Mouse (Mus musculus): ENCODE measurements around the gene Hand1.

DNA sequence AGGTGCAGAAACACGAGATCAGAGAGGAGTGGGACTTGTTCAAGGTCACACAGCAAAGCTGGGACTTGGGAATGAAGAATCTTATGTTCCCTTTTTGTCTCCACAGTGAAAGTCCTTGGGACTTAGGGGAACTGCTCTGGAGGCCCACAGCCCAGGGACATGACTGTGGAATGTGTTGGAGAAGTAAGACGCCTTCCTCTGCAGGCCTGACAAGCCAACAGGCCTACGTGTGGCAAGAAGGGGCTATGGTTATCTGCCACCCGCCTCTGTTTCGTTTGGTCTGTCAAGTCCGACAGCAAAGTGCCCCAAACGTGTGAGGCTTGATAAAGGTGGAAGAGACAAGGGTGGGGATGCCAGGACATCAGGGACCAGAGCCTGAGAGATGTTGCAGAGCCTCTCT lies 14.8 kb upstream of the Hand1 start:
- TF ChIP-seq POLR2A (IDR thresholded peaks at IDR 0.05; ENCODE audit: borderline replicate concordance, control insufficient read depth, low read depth, low read length) (no peak), CTCF (IDR thresholded peaks at IDR 0.05; ENCODE audit: control insufficient read depth, insufficient read depth, low read length) (no peak)

Data from bone marrow, adult 2 months (tissue).